Mouse (Mus musculus) heart, embryonic 14.5 days (tissue): ENCODE measurements at regions not wholly inside any gene's neighbourhood (a gene's known extent, or its start where the extent isn't known, plus 50 kb on each side); places are given as distances from the start of the nearest gene placed in this dataset.

Experiments used
- ATAC-seq: fragments of 200-750 bp; cut with Nextera tagmentation; 2 replicates; pipeline ENCODE4 v1.8.0; 2017; ENCODE audit warnings: low read depth, moderate TSS enrichment; ENCODE audit not compliant: insufficient number of reproducible peaks, insufficient read depth, low FRiP score
- H3K27ac ChIP-seq, 2 experiments: fragments of 200-500 bp in 1 of 2; fragments of 300-500 bp in 1 of 2; sonication (generic) in 1 of 2; replicated peaks in 1 of 2; 2 replicates each; pipeline ENCODE4 v1.5.1; 2012 to 2014; ENCODE audit warnings: low read depth in 2 of 2, low read length in 2 of 2, control low read depth in 1 of 2, mild to moderate bottlenecking in 1 of 2, mixed read lengths in 1 of 2; ENCODE audit not compliant: control insufficient read depth in 1 of 2, insufficient read depth in 1 of 2
- H3K27me3 ChIP-seq: fragments of 300-500 bp; sonication (generic); 2 replicates; pipeline ENCODE4 v1.6.1; 2014; ENCODE audit warnings: mild to moderate bottlenecking, low read length, control low read depth; ENCODE audit not compliant: control insufficient read depth, insufficient read depth
- H3K36me3 ChIP-seq: fragments of 300-500 bp; sonication (generic); 2 replicates; pipeline ENCODE4 v1.6.1; 2014; ENCODE audit warnings: mild to moderate bottlenecking, control low read depth, low read length, mixed read lengths; ENCODE audit not compliant: control insufficient read depth, insufficient read depth
- H3K4me1 ChIP-seq, 2 experiments: fragments of 200-500 bp in 1 of 2; fragments of 300-500 bp in 1 of 2; sonication (generic) in 1 of 2; 2 replicates each; pipeline ENCODE4 v1.6.1; 2012 to 2014; ENCODE audit warnings: low read length in 2 of 2, control low read depth in 1 of 2, mixed read lengths in 1 of 2; ENCODE audit not compliant: control insufficient read depth in 2 of 2, insufficient read depth in 2 of 2
- H3K4me2 ChIP-seq: fragments of 300-500 bp; sonication (generic); 2 replicates; pipeline ENCODE4 v1.6.1; 2014; ENCODE audit warnings: mild to moderate bottlenecking, low read length
- H3K4me3 ChIP-seq, 2 experiments: fragments of 200-500 bp in 1 of 2; fragments of 300-500 bp in 1 of 2; sonication (generic) in 1 of 2; 2 replicates each; pipeline ENCODE4 v1.5.1; 2012 to 2014; ENCODE audit warnings: low read length in 2 of 2, mild to moderate bottlenecking in 2 of 2, control low read depth in 1 of 2, low read depth in 1 of 2, moderate library complexity in 1 of 2; ENCODE audit not compliant: control insufficient read depth in 1 of 2, insufficient read depth in 1 of 2
- H3K9ac ChIP-seq: fragments of 300-500 bp; sonication (generic); 2 replicates; pipeline ENCODE4 v1.6.1; 2014; ENCODE audit warnings: mild to moderate bottlenecking, low read length
- H3K9me3 ChIP-seq: fragments of 300-500 bp; sonication (generic); 2 replicates; pipeline ENCODE4 v1.6.1; 2016; ENCODE audit warnings: low read length, control low read depth; ENCODE audit not compliant: control insufficient read depth
- WGBS: fragments of 180-500 bp; shearing (Covaris S2); extraction: QIAGEN DNeasy Blood & Tissue Kit; methylation state at CpG from one replicate; pipeline ENCODE4 v1.1.7; 2014; 5-methylcytosine and 5-hydroxymethylcytosine counted together

- no peak overlapping the region for H3K27ac ChIP-seq
- H3K4me1 ChIP-seq, result no peaks in the 10 kb centered on the region
- H3K4me3 ChIP-seq, result no peak overlapping the region
- WGBS, result 66% methylated on average over 12 of the region's 12 CpGs
- no peak overlapping the region for H3K4me2 ChIP-seq
- no peaks in the 10 kb centered on the region for H3K9me3 ChIP-seq
- H3K9ac ChIP-seq, result no peak overlapping the region
- no peak for ATAC-seq
- H3K27me3 ChIP-seq, result no peaks in the 10 kb centered on the region
- H3K36me3 ChIP-seq, result no peaks in the 10 kb centered on the region
Observed at GRCm38 (mm10) chr4:4556126-4556525, 237.0 kb downstream of the Impad1 start.

DNA sequence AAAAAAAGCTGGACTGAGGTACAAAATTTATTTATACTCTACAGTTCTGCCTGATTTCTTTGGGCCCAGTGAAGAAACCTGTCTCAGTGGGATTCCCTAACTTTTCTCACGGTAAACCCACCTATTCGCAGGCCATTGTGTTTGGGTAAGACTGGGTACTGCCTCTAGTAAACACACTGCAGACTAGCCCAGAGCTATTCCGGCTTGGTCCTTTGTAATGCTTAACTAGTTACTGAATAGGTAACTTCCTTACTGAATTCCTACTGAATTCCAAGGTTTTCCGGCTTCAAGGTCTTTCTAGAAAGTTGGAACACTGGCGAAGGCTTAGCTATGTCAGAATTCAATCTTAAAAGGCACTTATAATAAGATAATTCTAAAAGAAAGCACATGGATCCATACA lies 242.9 kb downstream of the Impad1 start:
- Histone ChIP-seq H3K36me3 (no peaks in the 10 kb centered on the region), H3K9me3 (no peaks in the 10 kb centered on the region), H3K9ac (no peak overlapping the region), H3K4me3 (no peak overlapping the region), H3K27me3 (no peaks in the 10 kb centered on the region), H3K4me2 (no peak overlapping the region), H3K4me1 (no peaks in the 10 kb centered on the region), H3K27ac (no peak overlapping the region)
- no peak for ATAC-seq
- 82% methylated on average over 5 of the region's 5 CpGs for WGBS

DNA sequence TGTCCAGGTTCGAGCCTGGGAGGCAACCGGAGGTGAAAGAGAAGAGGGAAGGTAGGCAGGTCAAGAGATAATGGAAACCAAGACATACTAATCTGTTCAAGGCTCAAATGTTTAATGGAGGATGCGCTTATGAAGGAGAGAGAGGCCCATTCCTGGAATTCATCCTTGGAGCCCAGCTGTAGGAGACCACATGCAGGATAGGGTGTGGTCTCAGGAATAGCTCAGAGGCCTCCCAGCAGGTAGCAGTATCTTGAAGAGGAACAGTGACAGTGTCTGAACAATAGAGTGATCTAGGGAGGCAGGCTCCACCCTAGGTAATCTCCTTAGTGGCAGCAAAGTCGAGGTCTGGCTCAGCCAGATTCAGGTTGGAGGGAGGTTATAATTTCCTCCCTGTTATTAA lies 243.3 kb downstream of the Impad1 start:
- no peaks in the 10 kb centered on the region for H3K4me1 ChIP-seq
- no peak overlapping the region for H3K27ac ChIP-seq
- H3K4me2 ChIP-seq, result no peak overlapping the region
- ATAC-seq, result no peak
- no peaks in the 10 kb centered on the region for H3K27me3 ChIP-seq
- H3K9ac ChIP-seq, result no peak overlapping the region
- H3K36me3 ChIP-seq, result no peaks in the 10 kb centered on the region
- no peaks in the 10 kb centered on the region for H3K9me3 ChIP-seq
- no peak overlapping the region for H3K4me3 ChIP-seq
- 69% methylated on average over 4 of the region's 4 CpGs for WGBS

DNA sequence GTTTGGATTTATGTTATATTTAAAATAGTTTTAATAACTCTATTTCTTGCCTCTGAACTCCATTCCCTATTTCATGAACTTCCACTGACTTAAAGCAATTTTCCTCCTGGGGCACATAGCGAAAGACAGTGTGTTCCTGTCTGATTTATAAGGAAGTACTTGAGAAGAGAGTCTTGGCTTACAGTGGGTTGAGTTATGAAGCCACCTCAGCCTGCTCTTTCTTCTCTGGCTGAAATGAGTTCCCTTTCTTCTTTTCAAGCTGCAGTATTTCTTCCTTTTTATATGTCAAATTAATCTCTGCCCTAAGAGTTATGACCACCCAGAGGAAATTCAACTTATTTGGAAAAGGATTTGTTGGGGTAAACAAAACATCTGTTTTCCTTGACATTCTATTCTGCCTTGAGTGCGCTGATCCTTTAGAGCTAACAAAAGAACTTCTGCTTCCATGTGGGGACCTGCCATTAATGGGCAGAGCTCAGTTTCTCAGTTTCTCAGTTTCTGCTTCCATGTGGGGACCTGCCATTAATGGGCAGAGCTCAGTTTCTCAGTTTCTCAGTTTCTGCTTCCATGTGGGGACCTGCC lies 255.9 kb downstream of the Impad1 start:
- Histone ChIP-seq H3K36me3 (no peaks in the 10 kb centered on the region), H3K9ac (no peak overlapping the region), H3K4me2 (no peak overlapping the region), H3K27ac (no peak overlapping the region), H3K4me1 (no peaks in the 10 kb centered on the region), H3K27me3 (no peaks in the 10 kb centered on the region), H3K4me3 (no peak overlapping the region), H3K9me3 (no peaks in the 10 kb centered on the region)
- no peak for ATAC-seq
- WGBS, result 85% methylated on average over 2 of the region's 2 CpGs

DNA sequence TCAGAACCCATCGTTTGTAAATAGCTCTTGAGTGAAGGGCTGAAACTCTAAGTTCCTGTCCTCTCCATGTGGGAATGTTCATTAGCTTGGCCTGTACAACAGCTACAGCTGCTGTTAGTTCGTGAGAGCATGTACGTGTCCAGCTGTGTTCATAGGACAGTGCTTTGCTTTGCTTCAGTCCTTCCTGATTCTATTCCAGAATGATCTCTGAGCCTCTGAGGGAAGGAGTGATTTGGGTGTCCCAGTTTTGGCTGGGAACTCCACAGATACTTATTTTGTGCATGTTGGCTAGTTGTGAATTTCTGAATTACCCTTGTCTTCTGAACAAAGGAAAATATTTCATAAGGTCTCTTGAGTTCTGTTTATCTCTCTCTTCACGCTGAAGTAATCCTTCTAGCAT lies 261.0 kb downstream of the Impad1 start:
- H3K9ac ChIP-seq, result no peak overlapping the region
- WGBS, result 67% methylated on average over 4 of the region's 4 CpGs
- H3K27ac ChIP-seq, result no peak overlapping the region
- no peak overlapping the region for H3K4me3 ChIP-seq
- no peaks in the 10 kb centered on the region for H3K27me3 ChIP-seq
- no peak overlapping the region for H3K4me2 ChIP-seq
- H3K36me3 ChIP-seq, result no peaks in the 10 kb centered on the region
- ATAC-seq, result no peak
- H3K9me3 ChIP-seq, result no peaks in the 10 kb centered on the region
- no peaks in the 10 kb centered on the region for H3K4me1 ChIP-seq

DNA sequence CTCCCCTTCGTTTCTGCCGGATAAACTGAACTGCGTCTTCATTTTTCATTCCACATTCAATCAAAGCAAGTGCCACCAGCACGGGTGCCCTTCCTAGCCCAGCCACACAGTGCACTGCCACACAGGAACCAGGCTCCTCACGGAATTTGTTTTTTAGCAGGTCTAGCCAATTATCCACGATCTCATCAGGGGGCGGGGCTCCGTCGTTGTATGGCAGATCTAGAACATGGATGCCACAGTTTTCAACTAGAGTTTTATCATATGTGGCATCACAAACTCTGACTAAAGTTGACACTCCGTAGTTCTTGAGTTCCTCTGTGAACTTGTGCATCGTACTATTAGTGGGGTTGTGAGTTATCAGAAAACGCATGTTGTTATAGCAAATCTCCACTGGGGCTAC lies 264.8 kb downstream of the Impad1 start:
- H3K27me3 ChIP-seq, result no peaks in the 10 kb centered on the region
- H3K4me3 ChIP-seq, result no peak overlapping the region
- no peak for ATAC-seq
- no peak overlapping the region for H3K4me2 ChIP-seq
- H3K9me3 ChIP-seq, result no peaks in the 10 kb centered on the region
- no peaks in the 10 kb centered on the region for H3K4me1 ChIP-seq
- WGBS, result 76% methylated on average over 12 of the region's 12 CpGs
- H3K9ac ChIP-seq, result no peak overlapping the region
- no peak overlapping the region for H3K27ac ChIP-seq
- no peaks in the 10 kb centered on the region for H3K36me3 ChIP-seq

GRCm38 (mm10) chr4:4521757-4522156 lies 271.4 kb downstream of the Impad1 start:
- no peak for ATAC-seq
- H3K36me3 ChIP-seq, result no peaks in the 10 kb centered on the region
- no peaks in the 10 kb centered on the region for H3K9me3 ChIP-seq
- no peak overlapping the region for H3K9ac ChIP-seq
- H3K4me1 ChIP-seq, result no peaks in the 10 kb centered on the region
- H3K27me3 ChIP-seq, result no peaks in the 10 kb centered on the region
- WGBS, result 64% methylated on average over 2 of the region's 2 CpGs
- H3K4me3 ChIP-seq, result no peak overlapping the region
- H3K4me2 ChIP-seq, result no peak overlapping the region
- H3K27ac ChIP-seq, result no peak overlapping the region

DNA sequence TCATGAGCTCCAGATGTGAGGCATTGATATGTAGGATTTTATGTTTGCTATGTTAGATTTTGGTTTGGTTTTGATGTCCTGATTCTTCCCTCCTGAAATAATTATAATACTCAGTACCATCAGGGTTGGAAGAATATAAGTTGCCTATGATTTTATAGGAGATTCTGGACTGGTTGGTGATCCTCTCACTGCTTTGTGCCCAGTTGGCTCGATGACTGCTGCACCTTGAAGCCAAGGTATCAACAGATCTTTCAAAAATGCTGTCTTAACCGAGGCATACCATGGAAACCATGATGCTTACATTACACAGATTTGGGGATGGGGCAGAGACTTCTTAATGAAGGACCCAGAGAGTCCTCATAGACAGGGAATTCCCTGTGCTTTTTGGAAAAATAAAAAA lies 274.4 kb downstream of the Impad1 start:
- WGBS, result 70% methylated on average over 2 of the region's 2 CpGs

More for the DNA sequence above, 274.4 kb downstream of the Impad1 start:
- Histone ChIP-seq H3K9ac (no peak overlapping the region), H3K4me2 (no peak overlapping the region), H3K9me3 (no peaks in the 10 kb centered on the region), H3K4me1 (no peaks in the 10 kb centered on the region), H3K27ac (no peak overlapping the region), H3K4me3 (no peak overlapping the region), H3K36me3 (no peaks in the 10 kb centered on the region), H3K27me3 (no peaks in the 10 kb centered on the region)
- no peak for ATAC-seq
